Mouse (Mus musculus): ENCODE data around the gene Gm9958. TPM values are rescaled to one million over a fixed set of nuclear protein-coding genes. Genes with fewer than 3 reads are reported as not detected.

Gene Gm9958
- total RNA-seq, 2 experiments from 2014 or later = 1.6 to 1.7 TPM

GRCm38 (mm10) chr5:90394322-90394721, 27.3 kb downstream of the Gm9958 start:
- intact Hi-C loops (cut with DNase I) = no loop called here
- no peak for DNase-seq (ENCODE audit: low spot score in 2 of 2)

- DNase-seq (ENCODE audit: low spot score in 2 of 2) = peak in 1 of 2 experiments; percentile 68
- intact Hi-C loops (cut with DNase I) = no loop called here
Observed at GRCm38 (mm10) chr5:90396817-90397216, 29.8 kb downstream of the Gm9958 start.

GRCm38 (mm10) chr5:90405210-90405609, 38.2 kb downstream of the Gm9958 start:
- intact Hi-C loops (cut with DNase I) = loop anchor here (1.0 to 10.0 kb wide), 4 partner anchors 95 to 500 kb away; partner anchors contain the start of gene Cxcl2
- DNase-seq (ENCODE audit: low spot score in 2 of 2) = peak; percentile 53 to 80

GRCm38 (mm10) chr5:90414142-90414924, 47.3 kb downstream of the Gm9958 start:
- no peak for DNase-seq (ENCODE audit: low spot score in 2 of 2)
- intact Hi-C loops (cut with DNase I) = no loop called here

GRCm38 (mm10) chr5:90414925-90415295, 47.9 kb downstream of the Gm9958 start:
- DNase-seq (ENCODE audit: low spot score in 2 of 2) = no peak
- intact Hi-C loops (cut with DNase I) = no loop called here

Other genes starting within 250 kb of the Gm9958 start
- 10 to 100 TPM; 22.9 to 24.6 TPM for gene Cox18, start 143.2 kb upstream of the Gm9958 start, total RNA-seq (2021)
- 100 to 1,000 TPM; 110 to 117 TPM for gene Ankrd17, start 627 bp upstream of the Gm9958 start, total RNA-seq (2021)
- gene Alb, start 93.7 kb downstream of the Gm9958 start, total RNA-seq (2021) = not detected
- not detected for gene Afp, start 123.5 kb downstream of the Gm9958 start, total RNA-seq (2021)
- not detected for gene Afm, start 151.7 kb downstream of the Gm9958 start, total RNA-seq (2021)
- under 1 TPM in 1 of 2 experiments, not detected in 1; 0.37 TPM for gene 5830473C10Rik, start 193.9 kb downstream of the Gm9958 start, total RNA-seq (2021)